Mouse (Mus musculus) testis, adult 10 weeks (tissue): ENCODE measurements around the gene Prok1. TPM values are rescaled to one million over a fixed set of nuclear protein-coding genes. Genes with fewer than 3 reads are reported as not detected.

Experiments used
- polyA plus RNA-seq: library from polyadenylated mRNA; stranded (reverse); fragments of 350-450 nt; fragmentation: Illumina TruSeq; extraction: RNeasy Lipid Tissue Mini Kit (QIAGEN cat#74804); gene quantifications from one replicate; pipeline ENCODE4 v1.2.3, GENCODE M21; 2014; ENCODE audit warnings: low read depth, low replicate concordance

Gene Prok1
- not detected for polyA plus RNA-seq

DNA sequence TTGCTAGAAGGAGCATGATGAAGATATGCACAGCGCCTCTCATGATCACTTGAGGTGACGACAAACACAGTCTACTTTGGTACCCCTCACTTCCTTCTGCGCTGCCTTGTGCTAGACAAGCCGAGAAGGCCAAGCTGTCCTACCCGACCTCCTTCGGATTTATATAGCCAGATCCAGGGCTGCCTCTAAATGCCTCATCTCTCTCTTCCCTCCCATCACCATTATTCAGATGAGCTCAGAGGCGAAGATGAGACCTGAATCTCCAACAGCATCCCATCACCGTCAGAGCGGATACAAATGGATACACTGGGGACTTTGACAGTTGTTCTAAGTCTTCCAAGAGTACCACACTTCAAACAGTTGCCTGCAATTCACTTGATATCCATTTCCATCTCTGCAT lies at the start of gene Prok1:
TSS of gene Prok1 (minus strand) at position 101 of the 400 bp plus-strand sequence.

DNA sequence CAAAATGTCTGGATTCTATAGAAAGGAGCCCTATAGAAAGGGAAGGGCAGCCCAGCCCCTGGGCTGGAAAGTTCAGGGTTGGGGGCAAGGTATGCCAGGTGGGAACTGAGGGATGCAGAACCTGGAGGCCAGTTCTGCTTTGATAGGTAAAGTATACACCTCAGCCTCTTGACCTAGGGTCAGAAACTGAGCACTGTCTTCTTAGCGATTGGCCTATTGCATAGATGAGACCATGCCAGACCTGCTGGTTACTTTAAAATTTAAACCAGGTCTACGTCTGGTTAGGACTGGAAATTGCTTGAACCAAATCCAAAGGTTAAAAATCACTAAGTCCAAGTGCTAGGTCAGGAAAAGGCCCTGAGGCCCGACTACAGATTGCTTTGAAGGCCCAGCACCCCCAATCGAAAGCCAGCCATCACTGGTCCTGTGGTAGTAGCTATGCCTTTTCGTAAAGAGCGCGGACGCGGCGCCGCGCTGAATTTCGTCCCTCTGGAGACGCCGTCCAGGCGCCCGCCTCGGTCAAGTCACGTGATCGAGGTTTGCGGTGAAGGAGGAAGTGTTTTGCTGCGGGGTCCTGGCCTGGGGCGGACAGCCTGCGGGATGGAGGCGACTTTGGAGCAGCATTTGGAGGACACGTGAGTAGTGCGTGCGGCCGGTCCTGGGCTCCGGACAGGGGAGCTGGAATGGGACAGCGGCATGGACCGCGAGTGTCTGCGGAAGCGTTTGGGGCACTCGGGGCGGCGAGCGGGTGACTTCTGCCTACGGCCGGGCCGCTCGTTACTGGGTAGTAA lies 39.2 kb upstream of the Prok1 start, which contains the start of gene Lamtor5:
TSS of gene Lamtor5 (plus strand) at position 380 of the 791 bp plus-strand sequence.

DNA sequence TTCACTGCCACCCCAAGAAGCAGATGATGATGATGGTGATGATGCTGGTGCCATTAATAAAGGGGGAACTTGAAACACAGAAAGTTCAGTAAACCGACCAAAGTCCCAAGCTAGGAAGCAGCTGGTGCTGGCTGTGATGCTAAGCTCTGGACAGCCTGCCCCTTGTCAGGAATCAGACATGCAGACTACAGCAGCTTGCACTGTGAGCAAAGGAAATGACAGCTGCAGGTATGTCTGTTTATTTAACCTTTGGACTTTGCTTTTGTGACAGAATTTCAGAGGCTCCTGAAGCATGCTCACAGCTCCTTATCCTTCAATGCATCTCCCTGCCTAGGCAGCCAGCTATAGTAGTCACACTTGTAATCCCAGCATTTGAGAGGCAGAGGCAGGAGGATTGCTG lies 9.0 kb downstream of the Prok1 start, which contains the start of gene A630076J17Rik:
TSS of gene A630076J17Rik (plus strand) at position 88 of the 400 bp plus-strand sequence.

DNA sequence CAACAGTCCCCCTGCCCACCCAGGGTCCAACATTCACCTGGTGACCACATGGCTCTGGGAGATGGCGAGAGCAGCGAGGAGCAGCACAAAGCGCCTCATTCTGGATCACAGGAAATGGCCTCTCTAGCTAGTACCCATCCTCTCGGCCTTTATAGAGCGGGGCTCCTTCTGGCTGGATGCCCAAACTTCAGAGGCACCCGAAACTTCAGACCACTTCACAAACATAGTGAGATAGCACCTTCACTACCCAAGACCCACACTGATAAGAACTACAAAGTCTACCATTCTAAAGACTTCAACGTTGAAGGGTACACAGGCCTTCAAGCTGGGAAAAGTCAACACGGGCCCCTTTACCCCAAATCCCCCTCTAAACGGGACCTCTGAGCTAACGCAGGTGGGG lies 17.9 kb downstream of the Prok1 start, which contains the start of gene Cym:
TSS of gene Cym (minus strand) at position 125 of the 400 bp plus-strand sequence.

Other genes with a start within 250 kb of the Prok1 start
- not detected for gene Kcna3, start 203.5 kb downstream of the Prok1 start, polyA plus RNA-seq
- gene Kcna2, start 138.6 kb downstream of the Prok1 start, polyA plus RNA-seq, result 0.08 TPM
- gene Kcna10, start 56.7 kb downstream of the Prok1 start, polyA plus RNA-seq, result not detected
- not detected for gene Cym, start 18.0 kb downstream of the Prok1 start, polyA plus RNA-seq
- gene A630076J17Rik, start 9.1 kb downstream of the Prok1 start, polyA plus RNA-seq, result not detected
- gene Lamtor5, start 39.2 kb upstream of the Prok1 start, polyA plus RNA-seq, result 98.9 TPM
- 5.9 TPM for gene Slc16a4, start 51.5 kb upstream of the Prok1 start, polyA plus RNA-seq
- 9.2 TPM for gene Rbm15, start 94.0 kb upstream of the Prok1 start, polyA plus RNA-seq
- gene Kcnc4, start 219.8 kb upstream of the Prok1 start, polyA plus RNA-seq, result not detected